Mouse (Mus musculus) MEL (cell line): ENCODE results near the gene Parp8. TPM values are rescaled to one million over a fixed set of nuclear protein-coding genes. Genes with fewer than 3 reads are reported as not detected.

Experiments
- DNase-seq: peaks from one replicate; pipeline ENCODE4 v3.0.0; 2011; ENCODE audit warnings: low read depth, low spot score
- H3K27ac ChIP-seq: 2 replicates; pipeline ENCODE4 v1.5.1; 2012; ENCODE audit warnings: low read depth, mild to moderate bottlenecking, control low read depth, low read length, moderate library complexity; ENCODE audit not compliant: control insufficient read depth
- H3K27me3 ChIP-seq, 2 experiments: fragments of 150-350 bp in 1 of 2; sonication (generic) in 1 of 2; 2 replicates each; pipeline ENCODE4 v1.6.1; 2012; ENCODE audit warnings: low read length in 2 of 2, mild to moderate bottlenecking in 2 of 2, improper control_type of control experiment in 1 of 2, moderate library complexity in 1 of 2; ENCODE audit not compliant: insufficient read depth in 2 of 2, control insufficient read depth in 1 of 2
- H3K36me3 ChIP-seq, 2 experiments: 2 replicates each; pipeline ENCODE4 v1.6.1; 2012 to 2014; ENCODE audit warnings: low read length in 2 of 2, improper control_type of control experiment in 1 of 2, inconsistent platforms in 1 of 2, mild to moderate bottlenecking in 1 of 2; ENCODE audit not compliant: insufficient read depth in 2 of 2, control insufficient read depth in 1 of 2
- H3K4me1 ChIP-seq, 2 experiments: fragments of 150-350 bp in 1 of 2; sonication (generic) in 1 of 2; 2 replicates each; pipeline ENCODE4 v1.6.1; 2012; ENCODE audit warnings: low read length in 2 of 2, improper control_type of control experiment in 1 of 2, mild to moderate bottlenecking in 1 of 2; ENCODE audit not compliant: insufficient read depth in 2 of 2, control insufficient read depth in 1 of 2
- H3K4me3 ChIP-seq, 2 experiments: fragments of 150-350 bp in 1 of 2; sonication (generic) in 1 of 2; 2 replicates each; pipeline ENCODE4 v1.5.1; 2012; ENCODE audit warnings: low read depth in 2 of 2, low read length in 2 of 2, mild to moderate bottlenecking in 2 of 2, moderate library complexity in 2 of 2, control low read depth in 1 of 2, improper control_type of control experiment in 1 of 2; ENCODE audit not compliant: control insufficient read depth in 1 of 2, insufficient read depth in 1 of 2
- H3K79me2 ChIP-seq: 2 replicates; pipeline ENCODE4 v1.6.1; 2012; ENCODE audit warnings: mild to moderate bottlenecking, low read length, moderate library complexity; ENCODE audit not compliant: control insufficient read depth, poor library complexity, insufficient read depth
- H3K9ac ChIP-seq: 2 replicates; pipeline ENCODE4 v1.6.1; 2012; ENCODE audit warnings: low read depth, mild to moderate bottlenecking, control low read depth, low read length, moderate library complexity; ENCODE audit not compliant: control insufficient read depth, poor library complexity, severe bottlenecking
- H3K9me3 ChIP-seq: fragments of 150-350 bp; sonication (generic); replicated peaks from 2 replicates; pipeline ENCODE4 v1.6.1; 2012; ENCODE audit warnings: mild to moderate bottlenecking, low read length, improper control_type of control experiment, moderate library complexity; ENCODE audit not compliant: insufficient read depth
- CHD1 ChIP-seq: IDR thresholded peaks from 2 replicates; pipeline ENCODE4 v1.6.1; 2012; ENCODE audit warnings: low read depth, mild to moderate bottlenecking, inconsistent platforms, low read length, improper control_type of control experiment
- EP300 ChIP-seq, 2 experiments: IDR thresholded peaks; 2 replicates each; pipeline ENCODE4 v1.6.1; 2011; ENCODE audit warnings: improper control_type of control experiment in 2 of 2, low read length in 2 of 2, low read depth in 1 of 2, mild to moderate bottlenecking in 1 of 2
- ETS1 ChIP-seq: IDR thresholded peaks from 2 replicates; pipeline ENCODE4 v1.6.1; 2012; ENCODE audit warnings: low read depth, mild to moderate bottlenecking, inconsistent platforms, low read length, improper control_type of control experiment, moderate library complexity
- GATA1 ChIP-seq: IDR thresholded peaks from 2 replicates; pipeline ENCODE4 v1.6.1; 2011; ENCODE audit warnings: low read depth, low read length, improper control_type of control experiment
- HCFC1 ChIP-seq: IDR thresholded peaks from 2 replicates; pipeline ENCODE4 v1.6.1; 2012; ENCODE audit warnings: low read depth, mild to moderate bottlenecking, inconsistent platforms, low read length, improper control_type of control experiment, moderate library complexity
- MAX ChIP-seq: IDR thresholded peaks from 2 replicates; pipeline ENCODE4 v1.6.1; 2011; ENCODE audit warnings: low read length, improper control_type of control experiment
- MAZ ChIP-seq: IDR thresholded peaks from 2 replicates; pipeline ENCODE4 v1.6.1; 2012; ENCODE audit warnings: low read depth, mild to moderate bottlenecking, inconsistent platforms, low read length, improper control_type of control experiment
- MEF2A ChIP-seq: IDR thresholded peaks from 2 replicates; pipeline ENCODE4 v1.6.1; 2014; ENCODE audit warnings: low read depth, mild to moderate bottlenecking, inconsistent platforms, low read length, improper control_type of control experiment; ENCODE audit not compliant: poor library complexity, insufficient replicate concordance, severe bottlenecking; ENCODE audit errors: extremely low read depth
- MYC ChIP-seq: IDR thresholded peaks from 2 replicates; pipeline ENCODE4 v1.6.1; 2011; ENCODE audit warnings: low read depth, mild to moderate bottlenecking, low read length, improper control_type of control experiment, moderate library complexity
- NELFE ChIP-seq: IDR thresholded peaks from 2 replicates; pipeline ENCODE4 v1.6.1; 2011; ENCODE audit warnings: low read depth, low read length, improper control_type of control experiment
- NRF1 ChIP-seq: IDR thresholded peaks from 2 replicates; pipeline ENCODE4 v1.6.1; 2014; ENCODE audit warnings: low read depth, mild to moderate bottlenecking, inconsistent platforms, low read length, improper control_type of control experiment, moderate library complexity; ENCODE audit not compliant: poor library complexity, insufficient read depth, severe bottlenecking
- POLR2A ChIP-seq, 2 experiments: IDR thresholded peaks; 2 replicates each; pipeline ENCODE4 v1.6.1; 2011 to 2012; ENCODE audit warnings: low read length in 2 of 2, mild to moderate bottlenecking in 2 of 2, control low read depth in 1 of 2, improper control_type of control experiment in 1 of 2, low read depth in 1 of 2, moderate library complexity in 1 of 2; ENCODE audit not compliant: control insufficient read depth in 1 of 2, insufficient read depth in 1 of 2, poor library complexity in 1 of 2
- POLR2AphosphoS2 ChIP-seq: IDR thresholded peaks from 2 replicates; pipeline ENCODE4 v1.6.1; 2011; ENCODE audit warnings: low read length, improper control_type of control experiment
- RAD21 ChIP-seq: IDR thresholded peaks from 2 replicates; pipeline ENCODE4 v1.6.1; 2011; ENCODE audit warnings: mild to moderate bottlenecking, low read depth, low read length, improper control_type of control experiment
- TBP ChIP-seq: IDR thresholded peaks from 2 replicates; pipeline ENCODE4 v1.8.0; 2011; ENCODE audit warnings: low read depth, low read length, improper control_type of control experiment
- USF2 ChIP-seq, 2 experiments: IDR thresholded peaks; 2 replicates each; pipeline ENCODE4 v1.6.1; 2011 to 2012; ENCODE audit warnings: improper control_type of control experiment in 2 of 2, low read length in 2 of 2, borderline replicate concordance in 1 of 2, inconsistent platforms in 1 of 2, low read depth in 1 of 2, mild to moderate bottlenecking in 1 of 2; ENCODE audit not compliant: insufficient read depth in 1 of 2
- ZKSCAN1 ChIP-seq: IDR thresholded peaks from 2 replicates; pipeline ENCODE4 v1.6.1; 2012; ENCODE audit warnings: low read depth, mild to moderate bottlenecking, inconsistent platforms, low read length, improper control_type of control experiment, moderate library complexity
- ZMIZ1 ChIP-seq: IDR thresholded peaks from 2 replicates; pipeline ENCODE4 v1.6.1; 2012; ENCODE audit warnings: low read depth, mild to moderate bottlenecking, inconsistent platforms, low read length, improper control_type of control experiment, moderate library complexity
- polyA plus RNA-seq, 2 experiments: library from polyadenylated mRNA; stranded (reverse) in 1 of 2; unstranded in 1 of 2; fragments of >175 nt in 1 of 2; fragments of >200 nt in 1 of 2; gene quantifications; 2 replicates each; pipeline versions ENCODE4 v1.2.1 to v1.2.4; 2012; ENCODE audit warnings: low replicate concordance in 2 of 2, low read depth in 1 of 2; ENCODE audit not compliant: insufficient read length in 2 of 2, insufficient read depth in 1 of 2, missing spikeins in 1 of 2
- total RNA-seq: library from RNA; depleted of rRNA; stranded (reverse); fragments of 300-350 nt; gene quantifications from 2 replicates; pipeline ENCODE4 v1.2.3, GENCODE M21; 2012

The Parp8 gene
- total and polyA plus RNA-seq, 3 experiments = not detected

GRCm38 (mm10) chr13:117000493-117000892 is 24.8 kb downstream of the Parp8 start:
- H3K27ac ChIP-seq = no peak overlapping the region
- H3K79me2 ChIP-seq = no peaks in the 10 kb centered on the region
- no peaks in the 10 kb centered on the region for H3K36me3 ChIP-seq
- no peak overlapping the region for H3K4me3 ChIP-seq
- no peaks in the 10 kb centered on the region for H3K4me1 ChIP-seq
- H3K9ac ChIP-seq = no peak overlapping the region
- H3K27me3 ChIP-seq = no peaks in the 10 kb centered on the region
- TF ChIP-seq MYC (no peak), NRF1 (no peak), RAD21 (no peak), MAX (no peak), USF2 (IDR thresholded peaks at IDR 0.05; ENCODE audit: borderline replicate concordance in 1 of 2, insufficient read depth in 1 of 2, low read depth in 1 of 2, low read length in 2 of 2) (no peak), POLR2AphosphoS2 (no peak), ZMIZ1 (no peak), MEF2A (no peak)
- DNase-seq = no peak
- H3K9me3 ChIP-seq = no peaks in the 10 kb centered on the region

- Histone ChIP-seq H3K9ac (no peak overlapping the region), H3K36me3 (no peaks in the 10 kb centered on the region), H3K9me3 (no peaks in the 10 kb centered on the region), H3K4me1 (no peaks in the 10 kb centered on the region), H3K27ac (no peak overlapping the region), H3K79me2 (no peaks in the 10 kb centered on the region), H3K27me3 (no peaks in the 10 kb centered on the region), H3K4me3 (no peak overlapping the region)
- TF ChIP-seq MAZ = no peak
- no peak for TF ChIP-seq ETS1
- no peak for TF ChIP-seq TBP
- TF ChIP-seq ZKSCAN1 = no peak
- no peak for TF ChIP-seq CHD1
- TF ChIP-seq EP300 (IDR thresholded peaks at IDR 0.05; ENCODE audit: low read depth in 1 of 2, low read length in 2 of 2) = no peak
- no peak for TF ChIP-seq POLR2AphosphoS2
- TF ChIP-seq POLR2A (IDR thresholded peaks at IDR 0.05; ENCODE audit: control insufficient read depth in 1 of 2, insufficient read depth in 1 of 2, low read depth in 1 of 2, low read length in 2 of 2, poor library complexity in 1 of 2) = no peak
- TF ChIP-seq RAD21 = no peak
- DNase-seq = no peak
Observed at GRCm38 (mm10) chr13:116991560-116991959, 33.8 kb downstream of the Parp8 start.

GRCm38 (mm10) chr13:116990327-116990726 is 35.0 kb downstream of the Parp8 start:
- H3K9ac ChIP-seq = no peak overlapping the region
- H3K27me3 ChIP-seq = no peaks in the 10 kb centered on the region
- TF ChIP-seq GATA1 (no peak), HCFC1 (no peak), NELFE (no peak), ZMIZ1 (no peak)
- H3K4me3 ChIP-seq = no peak overlapping the region
- H3K9me3 ChIP-seq = no peaks in the 10 kb centered on the region
- no peak for DNase-seq
- H3K36me3 ChIP-seq = no peaks in the 10 kb centered on the region
- H3K79me2 ChIP-seq = no peaks in the 10 kb centered on the region
- H3K27ac ChIP-seq = no peak overlapping the region
- H3K4me1 ChIP-seq = no peaks in the 10 kb centered on the region
